Mouse (Mus musculus): Measurements from ENCODE around the gene Gapt.
"Not testable (repeated sequence)": the region's sequence is repeated elsewhere in the genome, so short reads cannot be mapped to it uniquely, and the experiment has no call there.

The Gapt gene

GRCm38 (mm10) chr13:110356941-110357340 is at the start of gene Gapt:
Gapt (minus strand) TSS chr13:110357199.
- DNase-seq (ENCODE audit: low spot score), result no peak

- no peak for DNase-seq (ENCODE audit: low spot score)
Measured at GRCm38 (mm10) chr13:110406152-110406551, 49.2 kb upstream of the Gapt start.

GRCm38 (mm10) chr13:110404686-110405085 is 47.7 kb upstream of the Gapt start:
- DNase-seq (ENCODE audit: low spot score), result not testable (repeated sequence)

- DNase-seq (ENCODE audit: low spot score), result no peak
Measured at GRCm38 (mm10) chr13:110404059-110404458, 47.1 kb upstream of the Gapt start.

GRCm38 (mm10) chr13:110401877-110402276 is 44.9 kb upstream of the Gapt start:
- DNase-seq (ENCODE audit: low spot score), result no peak

GRCm38 (mm10) chr13:110401443-110401842 is 44.4 kb upstream of the Gapt start:
- DNase-seq (ENCODE audit: low spot score), result no peak

GRCm38 (mm10) chr13:110398513-110399270 is 41.7 kb upstream of the Gapt start:
- no peak for DNase-seq (ENCODE audit: low spot score)

GRCm38 (mm10) chr13:110397750-110398149 is 40.8 kb upstream of the Gapt start:
- DNase-seq (ENCODE audit: low spot score), result no peak

GRCm38 (mm10) chr13:110395916-110396685 is 39.1 kb upstream of the Gapt start:
- no peak for DNase-seq (ENCODE audit: low spot score)

- DNase-seq (ENCODE audit: low spot score), result no peak
Measured at GRCm38 (mm10) chr13:110395179-110395794, 38.3 kb upstream of the Gapt start.

- DNase-seq (ENCODE audit: low spot score), result peak; percentile 96
Measured at GRCm38 (mm10) chr13:110394291-110395178, 37.5 kb upstream of the Gapt start, which contains the start of gene Plk2. Plk2 (plus strand) TSS chr13:110395046.

- no peak for DNase-seq (ENCODE audit: low spot score)
Measured at GRCm38 (mm10) chr13:110392631-110393030, 35.6 kb upstream of the Gapt start.

GRCm38 (mm10) chr13:110392210-110392609 is 35.2 kb upstream of the Gapt start:
- DNase-seq (ENCODE audit: low spot score), result peak; percentile 78

GRCm38 (mm10) chr13:110384514-110384913 is 27.5 kb upstream of the Gapt start:
- DNase-seq (ENCODE audit: low spot score), result no peak

GRCm38 (mm10) chr13:110382447-110382901 is 25.5 kb upstream of the Gapt start:
- peak; percentile 48 for DNase-seq (ENCODE audit: low spot score)

- no peak for DNase-seq (ENCODE audit: low spot score)
Measured at GRCm38 (mm10) chr13:110369673-110370072, 12.7 kb upstream of the Gapt start.

GRCm38 (mm10) chr13:110368556-110369040 is 11.6 kb upstream of the Gapt start:
- peak; percentile 50 for DNase-seq (ENCODE audit: low spot score)

- no peak for DNase-seq (ENCODE audit: low spot score)
Measured at GRCm38 (mm10) chr13:110367961-110368555, 11.1 kb upstream of the Gapt start.

GRCm38 (mm10) chr13:110366477-110366876 is 9.5 kb upstream of the Gapt start:
- DNase-seq (ENCODE audit: low spot score), result no peak

- no peak for DNase-seq (ENCODE audit: low spot score)
Measured at GRCm38 (mm10) chr13:110363722-110364121, 6.7 kb upstream of the Gapt start.

GRCm38 (mm10) chr13:110351051-110351450 is 5.9 kb downstream of the Gapt start:
- no peak for DNase-seq (ENCODE audit: low spot score)
